Mouse (Mus musculus) cerebellum, adult 2 months (tissue): ENCODE results near the gene Htr1b.

Experiments
- CTCF ChIP-seq: fragments of 200-500 bp; IDR thresholded peaks from 2 replicates; pipeline ENCODE4 v1.5.1; 2011; ENCODE audit warnings: low read depth, mild to moderate bottlenecking, control low read depth, low read length, moderate library complexity, borderline replicate concordance; ENCODE audit not compliant: insufficient read depth
- POLR2A ChIP-seq: fragments of 200-500 bp; IDR thresholded peaks from 2 replicates; pipeline ENCODE4 v1.6.1; 2011; ENCODE audit warnings: low read length, control low read depth, borderline replicate concordance; ENCODE audit not compliant: insufficient read depth

GRCm38 (mm10) chr9:81632736-81633436, 742 bp downstream of the Htr1b start:
- TF ChIP-seq CTCF (no peak), POLR2A (no peak)
